Mouse (Mus musculus) small intestine, adult 2 months (tissue): ENCODE measurements around the gene 4933424G06Rik. TPM values are rescaled to one million over a fixed set of nuclear protein-coding genes. Genes with fewer than 3 reads are reported as not detected.

Source experiments
- H3K27ac ChIP-seq: fragments of 200-500 bp; 2 replicates; pipeline ENCODE4 v1.5.1; 2012; ENCODE audit warnings: low read depth, low read length, control low read depth, inconsistent platforms; ENCODE audit not compliant: insufficient read depth
- H3K27me3 ChIP-seq: fragments of 200-500 bp; 2 replicates; pipeline ENCODE4 v1.6.1; 2012; ENCODE audit warnings: mild to moderate bottlenecking, moderate library complexity, low read length, inconsistent platforms; ENCODE audit not compliant: control insufficient read depth, insufficient read depth
- H3K36me3 ChIP-seq: fragments of 200-500 bp; 2 replicates; pipeline ENCODE4 v1.6.1; 2012; ENCODE audit warnings: mild to moderate bottlenecking, low read length, control low read depth, inconsistent platforms; ENCODE audit not compliant: control insufficient read depth, insufficient read depth
- H3K4me1 ChIP-seq: fragments of 200-500 bp; 2 replicates; pipeline ENCODE4 v1.6.1; 2012; ENCODE audit warnings: low read length, inconsistent platforms, mixed read lengths; ENCODE audit not compliant: control insufficient read depth, insufficient read depth, insufficient read length
- H3K4me3 ChIP-seq: fragments of 200-500 bp; 2 replicates; pipeline ENCODE4 v1.5.1; 2012; ENCODE audit warnings: low read depth, mild to moderate bottlenecking, control low read depth, inconsistent platforms, low read length, moderate library complexity
- CTCF ChIP-seq: fragments of 200-500 bp; IDR thresholded peaks from 2 replicates; pipeline ENCODE4 v1.5.1; 2012; ENCODE audit warnings: low read depth, mild to moderate bottlenecking, control low read depth, inconsistent platforms, low read length, moderate library complexity, mixed read lengths; ENCODE audit not compliant: insufficient replicate concordance, insufficient read length; ENCODE audit errors: extremely low read depth
- POLR2A ChIP-seq: fragments of 200-500 bp; IDR thresholded peaks from 2 replicates; pipeline ENCODE4 v1.6.1; 2012; ENCODE audit warnings: low read depth, mild to moderate bottlenecking, control low read depth, inconsistent platforms, low read length, moderate library complexity
- WGBS: fragments of 180-500 bp; shearing (Covaris S2); methylation state at CpG from one replicate; pipeline ENCODE4 v1.1.7; 2018; 5-methylcytosine and 5-hydroxymethylcytosine counted together
- polyA plus RNA-seq: library from polyadenylated mRNA; depleted of rRNA; stranded (reverse); fragments of >200 nt; gene quantifications from 2 replicates; pipeline ENCODE4 v1.2.3, GENCODE M21; 2012

The 4933424G06Rik gene
- polyA plus RNA-seq, 1 experiment: not detected

DNA sequence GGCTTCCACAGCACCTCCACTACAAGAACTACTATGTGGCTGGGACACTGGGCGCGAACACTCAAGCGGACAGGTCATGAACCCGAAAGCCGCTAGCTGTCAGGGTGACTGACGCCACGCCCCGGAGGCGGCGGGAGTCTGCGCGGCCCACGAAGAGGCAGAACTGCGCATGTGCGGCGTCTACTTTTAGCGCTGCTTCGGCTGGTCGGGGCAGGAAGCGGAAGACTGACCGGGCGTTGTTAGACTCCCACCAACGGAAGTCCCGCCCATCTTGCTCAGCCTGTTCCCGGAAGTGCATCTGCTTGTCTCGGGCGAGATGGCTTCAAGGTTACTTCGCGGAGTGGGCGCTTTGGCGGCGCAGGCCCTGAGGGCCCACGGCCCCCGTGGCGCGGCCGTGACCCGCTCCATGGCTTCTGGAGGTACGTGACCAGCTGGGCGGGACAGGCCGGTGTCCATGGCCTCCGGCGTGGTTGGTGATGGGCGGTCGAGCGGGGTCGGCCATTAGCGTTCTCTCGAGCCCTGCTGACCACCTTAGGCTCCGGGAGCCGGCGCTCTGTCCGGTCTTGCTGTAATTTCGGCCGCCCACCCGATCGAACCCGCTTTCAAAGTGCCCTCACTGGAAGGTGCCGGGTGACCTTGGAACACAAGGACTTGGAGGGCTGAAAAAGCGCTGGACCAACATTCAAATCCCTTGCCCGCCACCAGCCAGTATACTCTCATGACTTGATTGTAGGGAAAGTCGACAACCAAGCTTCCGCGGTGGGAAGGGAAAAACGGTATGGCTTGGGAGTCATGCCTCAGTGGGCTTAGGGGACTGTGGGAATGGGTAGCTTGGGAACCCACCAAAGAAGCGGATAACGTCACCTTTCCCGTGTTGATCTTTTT is 18.4 kb upstream of the 4933424G06Rik start, which contains the start of gene Cox5b:
TSS of gene Cox5b (plus strand) at position 179 of the 885 bp plus-strand sequence.
- peaks cover 17% of the 10 kb centered on the region for H3K36me3 ChIP-seq
- no peaks in the 10 kb centered on the region for H3K27me3 ChIP-seq
- H3K4me1 ChIP-seq: peaks cover 7% of the 10 kb centered on the region; the same call in 1 of the 2 replicates
- under 1% methylated on average over 68 of the region's 68 CpGs for WGBS
- peak within 1 kb of the TSS; percentile 73 for H3K27ac ChIP-seq
- 0 out of 2 replicates have a peak, but pooled peaks have one; percentile 35 for TF ChIP-seq POLR2A
- TF ChIP-seq CTCF: no peak
- peak within 1 kb of the TSS; percentile 95 for H3K4me3 ChIP-seq

GRCm38 (mm10) chr1:36694871-36695270 is 15.1 kb upstream of the 4933424G06Rik start:
- WGBS: 72% methylated on average over 6 of the region's 6 CpGs

DNA sequence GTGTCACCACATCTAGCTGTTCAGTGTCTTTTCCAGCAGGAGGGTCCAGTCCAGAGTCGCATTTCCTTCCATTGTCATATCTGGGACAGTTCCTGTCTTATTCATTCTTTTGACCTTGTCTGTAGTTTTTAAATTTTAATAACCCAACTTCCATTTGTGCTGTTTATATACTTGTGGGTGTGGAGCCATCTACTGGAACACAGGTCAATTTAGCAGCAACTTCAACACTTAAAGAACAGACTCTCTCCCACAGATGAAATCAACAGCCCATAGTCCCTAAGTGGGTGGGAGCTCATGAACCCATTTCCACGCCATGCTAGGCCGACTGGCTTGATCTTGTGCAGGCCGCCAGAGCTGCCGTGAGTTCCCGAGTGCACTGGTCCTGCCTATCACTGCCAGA is 13.5 kb upstream of the 4933424G06Rik start:
- TF ChIP-seq POLR2A: no peak
- no peak for TF ChIP-seq CTCF
- H3K27ac ChIP-seq: no peak overlapping the region
- H3K36me3 ChIP-seq: peaks cover 38% of the 10 kb centered on the region
- H3K27me3 ChIP-seq: no peaks in the 10 kb centered on the region
- 70% methylated on average over 6 of the region's 6 CpGs for WGBS
- no peak overlapping the region for H3K4me3 ChIP-seq
- peaks cover 4% of the 10 kb centered on the region; the same call in 1 of the 2 replicates for H3K4me1 ChIP-seq

More at GRCm38 (mm10) chr1:36694871-36695270, 15.1 kb upstream of the 4933424G06Rik start:
- H3K4me1 ChIP-seq: peaks cover 7% of the 10 kb centered on the region; the same call in 1 of the 2 replicates
- peaks cover 23% of the 10 kb centered on the region for H3K36me3 ChIP-seq
- H3K4me3 ChIP-seq: no peak overlapping the region
- no peak overlapping the region for H3K27ac ChIP-seq
- H3K27me3 ChIP-seq: no peaks in the 10 kb centered on the region
- no peak for TF ChIP-seq POLR2A
- no peak for TF ChIP-seq CTCF

GRCm38 (mm10) chr1:36697030-36697429 is 12.9 kb upstream of the 4933424G06Rik start:
- peaks cover 44% of the 10 kb centered on the region for H3K36me3 ChIP-seq
- H3K4me3 ChIP-seq: no peak overlapping the region
- H3K27me3 ChIP-seq: no peaks in the 10 kb centered on the region
- WGBS: 75% methylated on average over 5 of the region's 5 CpGs
- no peak overlapping the region for H3K27ac ChIP-seq
- peaks cover 3% of the 10 kb centered on the region; the same call in 1 of the 2 replicates for H3K4me1 ChIP-seq
- no peak for TF ChIP-seq CTCF
- TF ChIP-seq POLR2A: no peak

GRCm38 (mm10) chr1:36707166-36707565 is 2.8 kb upstream of the 4933424G06Rik start:
- no peak overlapping the region for H3K4me3 ChIP-seq
- no peaks in the 10 kb centered on the region for H3K27me3 ChIP-seq
- 79% methylated on average over 2 of the region's 2 CpGs for WGBS
- TF ChIP-seq CTCF: no peak
- TF ChIP-seq POLR2A: no peak
- peaks cover 8% of the 10 kb centered on the region; the same call in 1 of the 2 replicates for H3K4me1 ChIP-seq
- no peak overlapping the region for H3K27ac ChIP-seq
- H3K36me3 ChIP-seq: peaks cover 40% of the 10 kb centered on the region

DNA sequence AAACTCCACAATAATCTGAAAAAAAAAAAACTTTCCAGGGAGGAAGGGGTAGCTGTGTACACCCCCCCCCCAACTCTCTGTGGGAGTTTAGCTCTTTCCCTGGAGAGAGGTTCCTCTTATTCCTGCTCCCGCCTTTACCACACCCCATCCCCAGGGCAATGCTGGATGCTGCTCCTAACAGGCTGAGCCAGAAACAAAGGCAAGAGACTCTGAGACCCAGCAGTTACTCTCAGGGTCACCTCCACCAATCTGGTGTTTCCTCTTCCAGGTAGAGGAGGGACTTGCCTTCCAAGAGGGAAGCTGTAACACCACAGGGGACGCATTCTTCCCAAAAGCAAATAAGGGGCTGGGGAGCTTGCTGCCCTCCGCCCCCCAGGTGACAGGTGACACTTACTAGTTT is 2.2 kb upstream of the 4933424G06Rik start:
- TF ChIP-seq POLR2A (no peak), CTCF (no peak)
- Histone ChIP-seq H3K27ac (no peak overlapping the region), H3K36me3 (peaks cover 34% of the 10 kb centered on the region), H3K27me3 (no peaks in the 10 kb centered on the region), H3K4me3 (no peak overlapping the region), H3K4me1 (peaks cover 8% of the 10 kb centered on the region; the same call in 1 of the 2 replicates)
- whole genome bisulfite sequencing: 87% methylated on average over 3 of the region's 3 CpGs

DNA sequence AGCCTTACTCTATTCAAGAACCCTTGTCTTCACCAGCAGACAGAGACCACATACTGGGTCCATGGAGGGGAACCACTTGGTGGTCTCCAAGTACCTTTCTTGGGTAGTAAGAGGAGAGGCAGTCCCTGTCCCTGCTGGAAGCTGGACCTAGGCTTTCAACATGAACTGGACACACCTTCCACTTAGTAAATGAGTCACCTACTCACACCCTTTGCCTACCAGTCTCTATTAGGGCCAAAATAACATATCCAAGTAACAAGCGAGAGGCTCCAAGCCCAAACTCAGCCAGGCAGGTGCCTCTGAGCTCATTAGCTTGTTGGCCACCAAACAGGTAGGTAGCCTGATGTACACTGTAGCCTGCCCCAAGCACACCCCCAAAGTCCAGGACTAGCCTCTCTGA is 1.3 kb upstream of the 4933424G06Rik start:
- Histone ChIP-seq H3K27me3 (no peaks in the 10 kb centered on the region), H3K27ac (no peak overlapping the region), H3K4me3 (peak overlapping the region; percentile 95), H3K4me1 (peaks cover 8% of the 10 kb centered on the region; the same call in 1 of the 2 replicates), H3K36me3 (peaks cover 27% of the 10 kb centered on the region)
- TF ChIP-seq CTCF: no peak
- TF ChIP-seq POLR2A: no peak
- 47% methylated on average over 1 of the region's 1 CpGs for WGBS
